Mouse (Mus musculus): ENCODE measurements at regions not wholly inside any gene's neighbourhood (a gene's known extent, or its start where the extent isn't known, plus 50 kb on each side); places are given as distances from the start of the nearest gene placed in this dataset.

DNA sequence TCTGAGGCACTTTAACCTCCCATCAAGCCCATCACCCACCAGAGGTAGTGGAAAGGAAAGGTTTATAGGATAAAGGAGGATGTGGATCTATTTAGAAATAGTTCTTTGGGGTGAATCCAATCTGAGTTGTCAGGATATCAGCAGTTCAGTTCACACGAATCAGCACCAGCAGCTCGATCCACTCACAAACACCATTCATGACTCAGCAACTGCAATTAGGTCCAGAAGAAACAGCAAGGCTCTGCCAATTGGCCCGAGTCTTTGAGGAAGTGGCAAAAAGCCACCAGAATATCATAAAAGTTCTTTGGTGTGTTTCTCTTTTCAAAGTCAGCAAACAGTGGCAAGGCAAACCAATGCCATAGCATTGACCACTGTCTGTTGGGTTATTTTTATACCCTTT, 122.4 kb downstream of the Chst1 start:
- TF ChIP-seq CTCF (IDR thresholded peaks at IDR 0.05; ENCODE audit: control insufficient read depth, insufficient read depth, insufficient read length): no peak
- TF ChIP-seq MAX (IDR thresholded peaks at IDR 0.05): no peak
- no peak for TF ChIP-seq MYOD1 (IDR thresholded peaks at IDR 0.05; ENCODE audit: control insufficient read depth, insufficient read length, low read depth)
- no peak for TF ChIP-seq USF1 (IDR thresholded peaks at IDR 0.05; ENCODE audit: low read depth)
- no peak for TF ChIP-seq FOSL1 (IDR thresholded peaks at IDR 0.05; ENCODE audit: insufficient read depth, low read length, poor library complexity, severe bottlenecking)
- no peak for TF ChIP-seq CEBPB (IDR thresholded peaks at IDR 0.05; ENCODE audit: low read depth)
- no peak for TF ChIP-seq MYOG (IDR thresholded peaks at IDR 0.05; ENCODE audit: control insufficient read depth, extremely low read depth, insufficient read length)

Measured in C2C12 (cell line).